Mouse (Mus musculus) intestine, postnatal 0 days (tissue): Measurements from ENCODE around the gene Rhod. TPM values are rescaled to one million over a fixed set of nuclear protein-coding genes. Genes with fewer than 3 reads are reported as not detected.

Experiments used
- ATAC-seq: fragments of 200-750 bp; cut with Nextera tagmentation; 2 replicates; pipeline ENCODE4 v1.8.0; 2017; ENCODE audit warnings: mild to moderate bottlenecking, moderate TSS enrichment, moderate library complexity
- H3K27ac ChIP-seq: fragments of 300-500 bp; sonication (generic); 2 replicates; pipeline ENCODE4 v1.5.1; 2014; ENCODE audit warnings: mild to moderate bottlenecking, low read depth, low read length, moderate library complexity
- H3K27me3 ChIP-seq: fragments of 300-500 bp; sonication (generic); replicated peaks from 2 replicates; pipeline ENCODE4 v1.6.1; 2014; ENCODE audit warnings: low read length, mixed read lengths; ENCODE audit not compliant: control insufficient read depth, insufficient read depth
- H3K36me3 ChIP-seq: fragments of 300-500 bp; sonication (generic); 2 replicates; pipeline ENCODE4 v1.6.1; 2014; ENCODE audit warnings: mild to moderate bottlenecking, moderate library complexity; ENCODE audit not compliant: control insufficient read depth, insufficient read depth
- H3K4me1 ChIP-seq: fragments of 300-500 bp; sonication (generic); replicated peaks from 2 replicates; pipeline ENCODE4 v1.6.1; 2014; ENCODE audit warnings: antibody characterized with exemption, low read length, mixed read lengths; ENCODE audit not compliant: control insufficient read depth, insufficient read depth
- H3K4me2 ChIP-seq: fragments of 300-500 bp; sonication (generic); replicated peaks from 2 replicates; pipeline ENCODE4 v1.6.1; 2014; ENCODE audit warnings: low read depth, mild to moderate bottlenecking, moderate library complexity
- H3K4me3 ChIP-seq: fragments of 300-500 bp; sonication (generic); 2 replicates; pipeline ENCODE4 v1.5.1; 2014; ENCODE audit warnings: low read depth, low read length
- H3K9ac ChIP-seq: fragments of 300-500 bp; sonication (generic); 2 replicates; pipeline ENCODE4 v1.6.1; 2014; ENCODE audit warnings: mild to moderate bottlenecking, low read depth, low read length
- H3K9me3 ChIP-seq: fragments of 300-500 bp; sonication (generic); 2 replicates; pipeline ENCODE4 v1.6.1; 2016; ENCODE audit warnings: mixed run types; ENCODE audit not compliant: control insufficient read depth
- CTCF ChIP-seq: sonication (generic); IDR thresholded peaks from 2 replicates; pipeline ENCODE4 v1.5.1; 2016; ENCODE audit warnings: low read depth, mild to moderate bottlenecking, control low read depth, antibody characterized with exemption, moderate library complexity
- WGBS: fragments of 180-500 bp; shearing (Covaris S2); extraction: QIAGEN DNeasy Blood & Tissue Kit; methylation state at CpG from one replicate; pipeline ENCODE4 v1.1.7; 2014; 5-methylcytosine and 5-hydroxymethylcytosine counted together
- polyA plus RNA-seq: library from polyadenylated mRNA; unstranded; fragments of >200 nt; fragmentation: Nextera tagmentation; extraction: Ambion mirVana; gene quantifications from 2 replicates; pipeline ENCODE4 v1.2.1, GENCODE M21; 2015

Rhod gene
- polyA plus RNA-seq = 54.8 and 60.3 TPM in 2 replicates

- peak within 1 kb of the TSS; percentile 94 for H3K4me2 ChIP-seq
- no peaks in the 10 kb centered on the region for H3K27me3 ChIP-seq
- peak within 1 kb of the TSS; percentile 70 for H3K4me3 ChIP-seq
- H3K9ac ChIP-seq = peak within 1 kb of the TSS; percentile 86
- no peaks in the 10 kb centered on the region for H3K9me3 ChIP-seq
- 0 out of 2 replicates have a peak, but pooled peaks cover 5% of the 10 kb centered on the region for H3K4me1 ChIP-seq
- H3K27ac ChIP-seq = peak within 1 kb of the TSS; percentile 89
- ATAC-seq = peak; percentile 32
- no peaks in the 10 kb centered on the region; the same call in 1 of the 2 replicates for H3K36me3 ChIP-seq
- WGBS = under 1% methylated on average over 42 of the region's 51 CpGs
- TF ChIP-seq CTCF = peak; percentile 32; the same call in 1 of the 2 replicates
Observed at GRCm38 (mm10) chr19:4439161-4439801, at the start of gene Rhod. Gene Rhod, minus strand, starts transcription at chr19:4439432.

- H3K9me3 ChIP-seq = no peaks in the 10 kb centered on the region
- H3K27ac ChIP-seq = no peak overlapping the region
- H3K4me2 ChIP-seq = no peak overlapping the region
- no peak for ATAC-seq
- 79% methylated on average over 2 of the region's 2 CpGs for WGBS
- no peaks in the 10 kb centered on the region for H3K4me1 ChIP-seq
- no peak overlapping the region for H3K9ac ChIP-seq
- H3K27me3 ChIP-seq = no peaks in the 10 kb centered on the region
- TF ChIP-seq CTCF = no peak
- no peaks in the 10 kb centered on the region for H3K36me3 ChIP-seq
- no peak overlapping the region for H3K4me3 ChIP-seq
Observed at GRCm38 (mm10) chr19:4487877-4488276, 48.6 kb upstream of the Rhod start.

- TF ChIP-seq CTCF = no peak
- Histone ChIP-seq H3K36me3 (no peaks in the 10 kb centered on the region), H3K4me1 (no peaks in the 10 kb centered on the region), H3K9ac (no peak overlapping the region), H3K4me3 (no peak overlapping the region), H3K27ac (no peak overlapping the region), H3K27me3 (no peaks in the 10 kb centered on the region), H3K4me2 (no peak overlapping the region), H3K9me3 (no peaks in the 10 kb centered on the region)
- WGBS = 29% methylated on average over 5 of the region's 5 CpGs
- no peak for ATAC-seq
Observed at GRCm38 (mm10) chr19:4485006-4485405, 45.8 kb upstream of the Rhod start.

- TF ChIP-seq CTCF = no peak
- no peak overlapping the region for H3K27ac ChIP-seq
- H3K9ac ChIP-seq = no peak overlapping the region
- H3K4me2 ChIP-seq = no peak overlapping the region
- ATAC-seq = no peak
- 0 out of 2 replicates have a peak, but pooled peaks cover under 1% of the 10 kb centered on the region for H3K4me1 ChIP-seq
- 85% methylated on average over 3 of the region's 3 CpGs for WGBS
- H3K9me3 ChIP-seq = no peaks in the 10 kb centered on the region
- H3K4me3 ChIP-seq = no peak overlapping the region
- no peaks in the 10 kb centered on the region for H3K27me3 ChIP-seq
- H3K36me3 ChIP-seq = no peaks in the 10 kb centered on the region
Observed at GRCm38 (mm10) chr19:4482111-4482859, 43.1 kb upstream of the Rhod start.

GRCm38 (mm10) chr19:4481326-4481725, 42.1 kb upstream of the Rhod start:
- 27% methylated on average over 4 of the region's 4 CpGs for WGBS

GRCm38 (mm10) chr19:4480041-4480440, 40.8 kb upstream of the Rhod start:
- Histone ChIP-seq H3K27ac (no peak overlapping the region), H3K36me3 (no peaks in the 10 kb centered on the region), H3K27me3 (peaks cover 22% of the 10 kb centered on the region), H3K9ac (no peak overlapping the region), H3K4me3 (no peak overlapping the region), H3K9me3 (no peaks in the 10 kb centered on the region), H3K4me1 (0 out of 2 replicates have a peak, but pooled peaks cover 4% of the 10 kb centered on the region), H3K4me2 (no peak overlapping the region)
- no peak for TF ChIP-seq CTCF
- WGBS = 83% methylated on average over 2 of the region's 2 CpGs
- no peak for ATAC-seq

More at GRCm38 (mm10) chr19:4481326-4481725, 42.1 kb upstream of the Rhod start:
- peaks cover 9% of the 10 kb centered on the region for H3K27me3 ChIP-seq
- no peaks in the 10 kb centered on the region for H3K36me3 ChIP-seq
- H3K4me3 ChIP-seq = no peak overlapping the region
- no peak for TF ChIP-seq CTCF
- H3K9me3 ChIP-seq = no peaks in the 10 kb centered on the region
- H3K27ac ChIP-seq = no peak overlapping the region
- H3K9ac ChIP-seq = no peak overlapping the region
- no peak overlapping the region for H3K4me2 ChIP-seq
- H3K4me1 ChIP-seq = 0 out of 2 replicates have a peak, but pooled peaks cover 4% of the 10 kb centered on the region
- no peak for ATAC-seq
